Mouse (Mus musculus) hindbrain, embryonic 15.5 days (tissue): ENCODE measurements around the gene Tle4. TPM values are rescaled to one million over a fixed set of nuclear protein-coding genes. Genes with fewer than 3 reads are reported as not detected.
A peak's percentile ranks its signal among the peaks of the same experiment; 100 is the strongest.

Experiments
- ATAC-seq: fragments of 200-750 bp; cut with Nextera tagmentation; 2 replicates; pipeline ENCODE4 v1.8.0; 2017; ENCODE audit warnings: low read depth, moderate number of reproducible peaks, moderate TSS enrichment; ENCODE audit not compliant: low FRiP score
- H3K27ac ChIP-seq: fragments of 300-500 bp; sonication (generic); replicated peaks from 2 replicates; pipeline ENCODE4 v1.5.1; 2015; ENCODE audit warnings: mild to moderate bottlenecking, inconsistent platforms
- H3K27me3 ChIP-seq: fragments of 300-500 bp; sonication (generic); 2 replicates; pipeline ENCODE4 v1.6.1; 2015; ENCODE audit warnings: control low read depth, inconsistent platforms
- H3K36me3 ChIP-seq: fragments of 300-500 bp; sonication (generic); 2 replicates; pipeline ENCODE4 v1.6.1; 2015; ENCODE audit warnings: control low read depth, inconsistent platforms
- H3K4me1 ChIP-seq: fragments of 300-500 bp; sonication (generic); replicated peaks from 2 replicates; pipeline ENCODE4 v1.6.1; 2015; ENCODE audit warnings: control low read depth, inconsistent platforms
- H3K4me2 ChIP-seq: fragments of 300-500 bp; sonication (generic); 2 replicates; pipeline ENCODE4 v1.6.1; 2015; ENCODE audit warnings: moderate library complexity, mild to moderate bottlenecking, inconsistent platforms
- H3K4me3 ChIP-seq: fragments of 300-500 bp; sonication (generic); 2 replicates; pipeline ENCODE4 v1.5.1; 2015; ENCODE audit warnings: mild to moderate bottlenecking, inconsistent platforms
- H3K9ac ChIP-seq: fragments of 300-500 bp; sonication (generic); 2 replicates; pipeline ENCODE4 v1.6.1; 2015; ENCODE audit warnings: inconsistent platforms
- H3K9me3 ChIP-seq: fragments of 300-500 bp; sonication (generic); 2 replicates; pipeline ENCODE4 v1.6.1; 2016; ENCODE audit warnings: control low read depth, inconsistent platforms
- WGBS: fragments of 180-500 bp; shearing (Covaris S2); methylation state at CpG from one replicate; pipeline ENCODE4 v1.1.7; 2015; 5-methylcytosine and 5-hydroxymethylcytosine counted together
- polyA plus RNA-seq: library from polyadenylated mRNA; unstranded; fragments of >200 nt; fragmentation: Nextera tagmentation; extraction: Ambion mirVana; gene quantifications from 2 replicates; pipeline ENCODE4 v1.2.1, GENCODE M21; 2015

The Tle4 gene
- polyA plus RNA-seq, 1 experiment from 2014 or later: 29.7 TPM

DNA sequence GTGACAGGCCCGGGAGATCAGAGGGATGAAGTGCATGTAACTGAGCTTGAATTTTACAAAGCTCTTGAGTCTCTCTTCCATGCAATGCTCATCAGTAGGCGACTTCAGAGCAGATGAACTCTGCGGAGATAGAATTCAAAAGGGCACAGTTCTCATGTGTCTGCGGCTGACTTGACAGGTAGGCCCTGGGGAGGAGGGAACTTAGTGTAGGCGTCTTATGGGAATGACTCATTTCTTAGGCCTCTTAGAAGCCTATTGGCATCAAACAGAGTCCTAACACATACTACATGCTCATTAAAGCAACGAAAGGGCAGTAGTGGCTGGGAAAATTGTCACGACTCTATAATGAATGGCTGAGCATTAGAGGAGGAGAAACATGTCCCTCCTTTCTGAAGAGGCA lies 160.6 kb downstream of the Tle4 start:
- no peaks in the 10 kb centered on the region for H3K36me3 ChIP-seq
- 53% methylated on average over 7 of the region's 7 CpGs for WGBS
- H3K9ac ChIP-seq: no peak overlapping the region
- no peak for ATAC-seq
- no peaks in the 10 kb centered on the region for H3K27me3 ChIP-seq
- H3K27ac ChIP-seq: no peak overlapping the region
- no peak overlapping the region for H3K4me3 ChIP-seq
- no peak overlapping the region for H3K4me2 ChIP-seq
- H3K4me1 ChIP-seq: peaks cover 4% of the 10 kb centered on the region; the same call in 1 of the 2 replicates
- H3K9me3 ChIP-seq: no peaks in the 10 kb centered on the region

- Histone ChIP-seq H3K36me3 (no peaks in the 10 kb centered on the region), H3K27ac (no peak overlapping the region), H3K9me3 (no peaks in the 10 kb centered on the region), H3K9ac (no peak overlapping the region), H3K4me2 (no peak overlapping the region), H3K4me3 (no peak overlapping the region), H3K4me1 (peaks cover 4% of the 10 kb centered on the region; the same call in 1 of the 2 replicates), H3K27me3 (no peaks in the 10 kb centered on the region)
- ATAC-seq: no peak
- WGBS: 72% methylated on average over 2 of the region's 2 CpGs
These were observed 161.3 kb downstream of the Tle4 start for GRCm38 (mm10) chr19:14436567-14436966.

- Histone ChIP-seq H3K36me3 (no peaks in the 10 kb centered on the region), H3K27me3 (no peaks in the 10 kb centered on the region), H3K4me1 (peaks cover 4% of the 10 kb centered on the region; the same call in 1 of the 2 replicates), H3K9me3 (no peaks in the 10 kb centered on the region), H3K4me3 (no peak overlapping the region), H3K9ac (no peak overlapping the region), H3K27ac (peak overlapping the region; percentile 55), H3K4me2 (peak overlapping the region; percentile 7; the same call in 1 of the 2 replicates)
- WGBS: 21% methylated on average over 14 of the region's 14 CpGs
- ATAC-seq: peak; percentile 88
These were observed 162.0 kb downstream of the Tle4 start for GRCm38 (mm10) chr19:14435681-14436376.

DNA sequence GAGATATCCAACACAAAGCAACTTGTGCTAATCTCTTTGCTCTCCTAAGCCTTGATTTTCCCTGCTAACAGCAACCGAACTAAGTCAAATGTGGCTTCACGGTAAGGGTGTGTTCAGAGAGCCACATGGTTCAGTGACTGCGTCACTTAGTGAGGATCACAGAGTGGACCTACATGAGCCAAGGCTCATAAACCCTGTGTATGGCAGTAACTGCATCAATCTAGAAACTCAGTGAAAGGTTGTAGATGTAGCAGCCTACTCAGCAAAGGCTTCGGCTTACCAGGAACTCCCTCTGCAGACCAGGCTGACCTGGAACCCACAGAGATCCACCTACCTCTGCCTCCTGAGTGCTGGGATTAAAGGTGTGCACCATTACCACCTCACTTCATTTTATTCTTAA lies 164.0 kb downstream of the Tle4 start:
- Histone ChIP-seq H3K27me3 (no peaks in the 10 kb centered on the region), H3K36me3 (no peaks in the 10 kb centered on the region), H3K27ac (no peak overlapping the region), H3K4me1 (peaks cover 4% of the 10 kb centered on the region; the same call in 1 of the 2 replicates), H3K4me2 (no peak overlapping the region), H3K9me3 (no peaks in the 10 kb centered on the region), H3K4me3 (no peak overlapping the region), H3K9ac (no peak overlapping the region)
- ATAC-seq: no peak
- WGBS: 91% methylated on average over 4 of the region's 4 CpGs

DNA sequence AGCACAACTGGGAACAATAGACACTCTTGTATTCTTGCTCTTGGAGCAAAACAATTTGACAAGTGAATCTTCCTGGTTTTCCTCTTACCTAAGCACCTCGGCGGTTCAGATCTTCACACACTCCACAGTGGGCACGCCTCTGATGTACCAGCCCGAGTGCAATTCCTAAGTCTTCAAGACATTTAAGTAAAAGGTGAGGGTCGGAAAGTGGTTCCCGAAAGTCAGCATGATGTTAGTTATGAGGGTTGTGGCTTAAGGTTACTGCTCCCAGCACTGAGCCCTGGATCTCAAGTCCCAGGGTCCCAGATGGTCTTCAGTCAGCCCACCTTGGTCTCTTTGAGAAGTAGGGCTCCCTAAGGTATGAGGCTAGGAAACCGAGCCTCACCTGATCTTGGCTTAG lies 165.4 kb downstream of the Tle4 start:
- H3K27me3 ChIP-seq: no peaks in the 10 kb centered on the region
- H3K9ac ChIP-seq: no peak overlapping the region
- H3K4me1 ChIP-seq: peaks cover 4% of the 10 kb centered on the region; the same call in 1 of the 2 replicates
- H3K36me3 ChIP-seq: no peaks in the 10 kb centered on the region
- WGBS: 90% methylated on average over 7 of the region's 7 CpGs
- no peak overlapping the region for H3K4me3 ChIP-seq
- H3K9me3 ChIP-seq: no peaks in the 10 kb centered on the region
- H3K4me2 ChIP-seq: no peak overlapping the region
- H3K27ac ChIP-seq: no peak overlapping the region
- no peak for ATAC-seq

GRCm38 (mm10) chr19:14426920-14427319 lies 170.9 kb downstream of the Tle4 start:
- Histone ChIP-seq H3K27me3 (0 out of 2 replicates have a peak, but pooled peaks cover 4% of the 10 kb centered on the region), H3K4me1 (no peaks in the 10 kb centered on the region), H3K36me3 (no peaks in the 10 kb centered on the region), H3K9me3 (no peaks in the 10 kb centered on the region), H3K4me3 (no peak overlapping the region), H3K4me2 (no peak overlapping the region), H3K9ac (no peak overlapping the region), H3K27ac (no peak overlapping the region)
- no peak for ATAC-seq
- WGBS: 29% methylated on average over 6 of the region's 6 CpGs

GRCm38 (mm10) chr19:14426244-14426868 lies 171.5 kb downstream of the Tle4 start:
- 46% methylated on average over 19 of the region's 19 CpGs for WGBS
- Histone ChIP-seq H3K36me3 (no peaks in the 10 kb centered on the region), H3K4me1 (no peaks in the 10 kb centered on the region), H3K4me2 (no peak overlapping the region), H3K4me3 (no peak overlapping the region), H3K27ac (no peak overlapping the region), H3K9ac (no peak overlapping the region), H3K27me3 (0 out of 2 replicates have a peak, but pooled peaks cover 4% of the 10 kb centered on the region), H3K9me3 (no peaks in the 10 kb centered on the region)
- ATAC-seq: no peak

DNA sequence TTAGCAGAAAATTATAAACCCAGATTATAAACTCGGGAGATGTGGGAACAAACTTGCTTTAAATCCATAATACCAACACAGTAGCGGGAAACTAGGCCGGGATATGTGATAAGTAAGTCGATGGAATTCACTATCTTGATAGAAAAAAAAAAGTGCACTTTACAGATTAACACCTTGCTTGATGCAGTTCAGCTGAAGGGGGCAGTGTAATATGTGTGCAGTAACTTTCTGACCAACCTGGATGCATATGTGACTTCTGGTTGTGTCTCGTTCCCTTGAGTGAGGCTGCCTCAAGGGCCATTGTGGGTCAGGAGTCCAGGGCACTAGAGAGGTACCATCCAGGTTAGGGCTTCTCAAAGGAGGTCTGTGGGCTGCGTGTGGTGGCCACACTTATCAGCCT lies 172.7 kb downstream of the Tle4 start:
- Histone ChIP-seq H3K9ac (no peak overlapping the region), H3K4me3 (no peak overlapping the region), H3K36me3 (no peaks in the 10 kb centered on the region), H3K27me3 (0 out of 2 replicates have a peak, but pooled peaks cover 4% of the 10 kb centered on the region), H3K27ac (no peak overlapping the region), H3K4me2 (no peak overlapping the region), H3K9me3 (no peaks in the 10 kb centered on the region), H3K4me1 (no peaks in the 10 kb centered on the region)
- ATAC-seq: no peak
- 90% methylated on average over 6 of the region's 6 CpGs for WGBS

DNA sequence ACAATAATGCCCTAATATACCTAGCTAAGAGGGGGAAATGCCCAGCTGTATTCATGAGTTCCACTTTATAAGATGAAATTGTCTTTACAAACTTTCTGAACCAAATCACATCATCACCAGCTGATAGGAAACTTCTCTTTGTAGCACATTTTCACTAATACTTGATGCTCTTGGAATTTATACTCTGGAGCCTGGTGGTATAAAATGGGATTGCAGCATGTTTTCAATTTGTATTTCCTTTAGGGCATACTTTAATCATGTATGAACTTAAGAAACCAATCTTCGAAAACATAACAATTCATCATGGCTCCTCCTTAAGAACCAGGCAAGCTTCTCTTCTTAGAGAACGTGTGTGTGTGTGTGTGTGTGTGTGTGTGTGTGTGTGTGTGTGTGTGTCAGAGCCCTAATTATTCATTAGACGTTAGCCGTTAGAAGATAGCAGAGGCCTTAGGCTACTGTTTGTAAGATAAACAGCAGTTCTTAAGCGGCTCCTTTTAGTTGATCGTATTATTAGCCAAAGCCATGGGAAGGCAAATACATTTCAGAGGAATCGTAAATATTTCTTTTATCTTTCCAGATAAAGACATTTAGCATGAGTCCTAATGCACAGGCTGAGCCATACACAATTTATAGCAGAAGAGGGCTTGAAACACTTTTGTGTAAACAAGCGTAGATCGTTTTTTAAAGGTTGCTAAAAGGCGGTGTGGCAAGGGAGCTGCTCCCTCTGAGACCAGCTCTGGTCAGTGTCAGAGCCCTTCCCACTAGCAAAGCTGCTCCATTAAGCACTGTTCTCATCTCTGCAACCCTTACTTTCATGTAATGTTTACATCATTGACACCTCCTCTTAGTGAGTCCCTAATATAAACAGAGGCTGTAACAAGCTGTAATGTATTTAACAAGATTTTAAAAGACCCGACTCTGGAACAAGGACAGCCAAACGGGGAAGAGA lies 173.6 kb downstream of the Tle4 start:
- Histone ChIP-seq H3K4me2 (no peak overlapping the region), H3K4me1 (no peaks in the 10 kb centered on the region), H3K36me3 (no peaks in the 10 kb centered on the region), H3K9me3 (no peaks in the 10 kb centered on the region), H3K27me3 (0 out of 2 replicates have a peak, but pooled peaks cover 4% of the 10 kb centered on the region), H3K27ac (no peak overlapping the region), H3K4me3 (no peak overlapping the region), H3K9ac (no peak overlapping the region)
- 62% methylated on average over 12 of the region's 12 CpGs for WGBS
- no peak for ATAC-seq

DNA sequence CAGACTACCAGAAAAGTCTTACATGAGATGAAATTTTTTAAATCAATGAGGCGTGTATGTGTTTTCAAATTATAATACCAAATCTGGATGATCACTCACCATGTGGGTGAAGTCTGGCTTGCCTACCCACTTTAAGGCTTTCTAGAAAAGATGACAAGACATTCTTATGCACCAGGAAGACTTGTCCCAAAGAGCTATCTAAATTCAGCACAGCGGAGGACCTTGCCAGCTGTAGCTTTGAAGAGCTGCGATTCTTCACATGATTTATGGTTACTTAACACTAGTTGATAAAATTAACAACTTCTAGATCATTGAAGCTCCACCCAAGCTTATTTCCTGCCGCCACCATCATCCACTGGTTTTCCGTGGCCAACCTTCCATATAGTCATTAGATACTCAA lies 176.2 kb downstream of the Tle4 start:
- H3K9ac ChIP-seq: no peak overlapping the region
- 95% methylated on average over 5 of the region's 5 CpGs for WGBS
- no peak for ATAC-seq
- no peak overlapping the region for H3K4me3 ChIP-seq
- 0 out of 2 replicates have a peak, but pooled peaks cover 4% of the 10 kb centered on the region for H3K27me3 ChIP-seq
- H3K4me1 ChIP-seq: no peaks in the 10 kb centered on the region
- H3K4me2 ChIP-seq: no peak overlapping the region
- H3K9me3 ChIP-seq: no peaks in the 10 kb centered on the region
- no peak overlapping the region for H3K27ac ChIP-seq
- no peaks in the 10 kb centered on the region for H3K36me3 ChIP-seq

DNA sequence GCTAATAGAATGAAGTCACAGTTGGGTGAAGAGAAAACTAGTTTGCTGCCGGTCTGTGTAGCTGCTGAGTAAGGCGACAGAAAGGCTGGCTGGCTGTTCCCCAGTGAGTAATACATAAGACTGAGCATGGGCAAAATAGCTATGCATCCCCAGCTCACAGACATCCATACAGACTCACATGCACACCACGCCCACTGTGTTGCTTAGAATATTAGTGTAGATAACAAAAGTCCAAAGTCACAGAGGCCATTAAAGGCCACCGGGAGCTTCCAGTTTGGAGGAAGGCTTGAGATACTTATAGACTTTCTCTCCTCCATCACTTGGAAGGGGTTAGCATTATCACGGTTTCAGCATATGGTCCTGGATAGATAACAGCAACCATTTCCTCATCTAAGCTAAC lies 178.0 kb downstream of the Tle4 start:
- H3K27ac ChIP-seq: no peak overlapping the region

More for the DNA sequence above, 178.0 kb downstream of the Tle4 start:
- no peaks in the 10 kb centered on the region for H3K9me3 ChIP-seq
- H3K4me2 ChIP-seq: no peak overlapping the region
- no peaks in the 10 kb centered on the region for H3K36me3 ChIP-seq
- H3K27me3 ChIP-seq: 0 out of 2 replicates have a peak, but pooled peaks cover 4% of the 10 kb centered on the region
- H3K9ac ChIP-seq: no peak overlapping the region
- no peaks in the 10 kb centered on the region; the same call in 1 of the 2 replicates for H3K4me1 ChIP-seq
- no peak overlapping the region for H3K4me3 ChIP-seq
- ATAC-seq: no peak
- 80% methylated on average over 5 of the region's 5 CpGs for WGBS
